Mouse (Mus musculus) right cerebral cortex, postnatal 10 days (tissue): Measurements from ENCODE around the gene Gm6337.
"Not testable (repeated sequence)": the region's sequence is repeated elsewhere in the genome, so short reads cannot be mapped to it uniquely, and the experiment has no call there.

Experiments
- DNase-seq, 2 experiments: peaks; one replicate each; pipeline ENCODE4 v3.0.0; 2021; ENCODE audit warnings: low spot score in 2 of 2

Gm6337 gene

GRCm38 (mm10) chr14:6058167-6058566, at the start of gene Gm6337:
Gene Gm6337 (minus strand): TSS chr14:6058267.
- not testable (repeated sequence) for DNase-seq

- DNase-seq: not testable (repeated sequence)
These were observed 49.4 kb upstream of the Gm6337 start for GRCm38 (mm10) chr14:6107500-6107899.

- DNase-seq: not testable (repeated sequence)
These were observed 35.8 kb upstream of the Gm6337 start, which contains the start of gene Gm8206 for GRCm38 (mm10) chr14:6093842-6094241. Gene Gm8206 (minus strand): TSS chr14:6093942.
